Mouse (Mus musculus) CD8-positive naive resting alpha-beta T cell, adult 2 months (primary cell): ENCODE results near the gene 1110008P14Rik.

Source experiments
- DNase-seq, 2 experiments: peaks; one replicate each; pipeline ENCODE4 v3.0.0; 2022; ENCODE audit warnings: low read depth in 2 of 2, low spot score in 2 of 2

The 1110008P14Rik gene

DNA sequence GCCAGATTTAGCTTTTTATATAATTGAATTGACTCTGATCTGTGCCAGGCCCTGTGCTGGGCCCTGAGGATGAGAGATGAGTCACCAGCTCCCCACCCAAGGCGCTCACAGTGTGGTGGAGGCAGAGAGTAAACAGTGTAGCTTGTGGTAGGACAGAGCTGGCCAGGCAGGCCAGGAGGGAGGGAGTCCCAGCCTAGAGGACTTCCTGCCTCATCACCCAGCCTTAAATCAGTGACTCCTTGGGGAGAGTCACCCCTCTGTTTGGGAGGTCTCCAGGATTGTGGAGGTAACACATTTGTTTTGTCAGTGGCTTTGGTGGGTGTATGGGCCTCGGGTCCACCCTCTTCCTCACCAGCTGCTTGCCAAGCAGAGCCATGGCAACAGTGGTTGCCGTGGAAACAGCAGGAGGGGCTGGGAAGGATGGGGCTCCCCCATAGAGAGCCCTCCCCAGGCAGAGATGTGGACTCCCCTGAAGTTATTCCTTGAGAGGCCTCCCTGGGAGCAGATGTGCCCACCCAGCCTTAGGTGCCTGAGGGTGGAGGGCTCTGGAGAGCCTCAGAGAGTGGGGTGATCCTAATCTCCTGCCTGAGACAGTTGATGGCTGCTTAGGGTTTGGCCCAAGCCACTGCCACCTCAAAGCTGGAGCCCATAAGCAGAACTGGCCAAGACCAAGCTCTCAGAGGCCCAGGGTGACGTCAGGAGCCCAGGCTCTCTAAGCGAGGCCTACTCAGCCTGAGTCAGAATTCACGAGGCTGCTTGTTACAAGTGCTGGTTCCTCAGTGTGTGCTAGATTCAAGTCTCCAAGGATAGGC lies 39.0 kb downstream of the 1110008P14Rik start:
- no peak for DNase-seq

DNA sequence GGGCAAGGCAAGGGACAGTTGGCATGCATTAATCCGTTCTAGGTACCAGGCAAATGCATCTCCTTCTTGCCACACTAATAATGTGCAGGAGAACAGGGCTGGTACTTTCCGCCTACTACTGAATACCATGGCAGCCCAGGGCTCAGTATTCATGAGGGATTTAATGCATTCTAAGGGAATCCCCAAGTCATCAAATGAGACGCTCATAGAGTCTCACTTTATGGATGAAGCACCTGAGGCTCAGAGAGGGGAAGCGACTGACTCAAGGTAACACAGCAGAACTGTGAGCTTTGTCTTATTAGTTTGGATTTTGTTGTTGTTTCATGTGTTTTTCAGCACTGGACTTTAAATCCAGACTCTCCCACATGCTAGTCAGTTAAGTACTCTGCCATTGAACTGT lies 39.7 kb downstream of the 1110008P14Rik start:
- no peak for DNase-seq

DNA sequence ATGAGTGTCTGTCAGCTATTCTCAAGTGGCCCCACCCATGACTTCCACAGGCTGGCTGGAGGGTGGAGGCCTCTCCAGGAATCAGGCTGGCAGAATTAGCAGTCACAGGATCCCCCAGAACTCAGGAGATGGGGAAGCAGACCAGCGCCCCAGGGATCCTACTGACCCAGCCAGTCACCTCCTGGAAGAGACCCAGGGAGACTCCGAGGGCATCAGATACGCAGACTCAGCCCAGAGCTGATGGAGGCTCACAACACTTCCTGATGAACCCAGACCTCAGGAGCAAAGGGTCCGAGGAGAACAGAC lies 40.2 kb downstream of the 1110008P14Rik start:
- DNase-seq: no peak

DNA sequence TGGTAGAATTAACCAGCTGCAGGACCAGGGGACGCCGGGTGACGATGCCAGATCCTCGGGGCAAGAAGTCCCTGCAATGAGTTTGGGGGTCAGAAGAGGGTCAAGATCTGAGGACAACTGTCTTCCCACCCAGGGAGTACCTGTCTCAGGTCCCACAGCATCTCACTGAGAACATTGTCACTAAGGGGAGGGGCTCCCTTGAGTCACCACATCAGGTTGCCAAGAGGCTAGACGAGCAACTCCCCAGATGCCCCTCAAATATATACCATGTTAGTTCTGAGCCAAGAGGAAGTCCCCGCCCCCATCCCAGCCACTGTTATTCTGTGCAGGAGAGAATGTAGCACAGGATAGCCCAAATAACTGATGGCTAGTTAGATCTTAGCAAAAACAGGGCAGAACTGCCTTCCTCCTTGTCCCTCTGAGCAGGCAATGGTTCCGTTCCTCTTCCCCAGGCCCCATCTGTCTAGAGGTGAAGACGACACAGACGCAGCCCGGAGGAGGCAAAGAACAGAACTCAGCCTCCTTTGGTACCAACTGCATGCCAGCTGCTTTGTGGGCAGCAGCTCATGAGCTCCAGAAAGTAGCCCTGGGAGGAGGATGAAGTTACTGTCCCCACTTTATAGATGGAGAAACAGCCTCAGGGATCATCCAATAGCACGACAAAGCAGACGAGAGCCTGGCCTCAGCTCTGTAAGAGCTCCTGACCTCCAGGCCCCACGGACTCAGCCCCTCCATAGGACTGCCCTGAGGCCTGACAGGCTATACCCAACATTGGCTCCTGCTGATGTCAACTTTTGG lies 40.7 kb downstream of the 1110008P14Rik start:
- no peak for DNase-seq

DNA sequence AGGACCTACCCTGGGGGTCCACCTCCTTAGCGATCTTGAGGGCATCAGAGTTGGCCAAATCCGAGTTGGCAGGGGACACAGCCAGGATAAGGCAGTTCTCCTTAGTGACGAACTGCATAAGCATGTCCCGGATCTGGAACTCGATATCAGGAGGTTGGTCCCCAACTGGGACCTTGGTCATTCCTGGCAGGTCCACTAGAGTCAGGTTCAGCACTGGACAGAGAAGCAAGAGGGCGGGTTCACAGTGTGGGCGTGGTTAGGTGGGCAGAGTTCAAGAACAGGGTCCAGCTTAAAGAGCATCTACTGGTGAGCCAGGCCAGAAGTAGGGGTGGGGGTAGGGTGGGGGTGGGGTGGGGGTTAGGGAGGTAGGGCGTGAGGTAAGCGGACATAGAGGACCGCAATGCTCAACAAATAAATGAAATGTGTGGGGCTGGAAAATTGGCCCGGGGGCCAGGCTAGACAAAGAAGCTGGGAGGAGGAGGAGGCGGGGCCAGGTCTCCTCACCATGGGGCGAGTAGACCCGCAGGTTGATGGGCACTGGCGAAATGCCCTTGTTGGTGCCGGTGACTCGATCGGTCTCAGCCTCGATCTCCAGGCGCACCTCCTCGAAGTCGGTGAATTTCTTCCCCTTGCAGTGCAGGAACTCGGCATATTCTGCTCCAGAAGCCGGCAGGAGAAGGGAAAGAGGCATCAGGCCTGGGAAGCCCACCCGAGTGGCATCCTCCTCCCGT lies 41.7 kb downstream of the 1110008P14Rik start:
- DNase-seq: no peak

DNA sequence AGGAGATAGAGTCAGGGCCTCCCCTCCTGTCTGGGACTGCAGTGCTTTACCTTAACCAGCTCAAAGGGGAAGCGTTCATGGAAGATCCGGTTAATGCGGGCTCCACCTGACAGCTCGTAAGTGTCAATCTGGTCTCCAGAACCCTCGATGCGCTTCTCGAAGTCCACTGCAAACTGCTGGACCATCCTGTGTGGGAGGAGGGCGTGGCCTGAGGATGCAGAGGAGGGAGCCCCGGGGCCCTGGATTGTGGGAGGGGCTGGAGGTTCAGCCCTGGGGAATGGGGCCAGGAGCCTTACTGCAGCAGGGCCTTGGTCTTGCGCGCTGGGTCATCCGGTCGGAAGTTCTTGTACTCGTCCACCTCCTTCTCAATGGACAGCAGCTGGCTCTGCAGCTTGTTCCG lies 45.9 kb downstream of the 1110008P14Rik start:
- no peak for DNase-seq

DNA sequence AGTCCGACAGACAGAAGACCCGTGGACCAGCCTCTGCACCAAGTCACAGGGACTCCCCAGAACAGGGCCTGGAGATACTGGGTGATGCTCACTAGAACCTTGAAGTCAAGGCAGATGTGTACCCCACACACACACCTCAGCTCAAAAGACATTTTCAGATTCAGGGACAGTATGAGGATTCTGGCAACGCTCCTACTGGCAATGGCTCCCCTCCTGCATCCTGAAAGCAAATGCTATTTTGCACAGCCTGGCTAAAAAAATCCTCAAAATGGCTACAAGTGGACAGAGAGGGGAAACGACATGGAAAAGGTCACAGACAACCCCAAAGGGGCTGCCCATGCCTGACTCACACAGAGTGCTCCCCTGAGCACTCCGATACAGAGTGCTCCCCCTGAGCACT lies 49.6 kb downstream of the 1110008P14Rik start:
- DNase-seq: no peak

DNA sequence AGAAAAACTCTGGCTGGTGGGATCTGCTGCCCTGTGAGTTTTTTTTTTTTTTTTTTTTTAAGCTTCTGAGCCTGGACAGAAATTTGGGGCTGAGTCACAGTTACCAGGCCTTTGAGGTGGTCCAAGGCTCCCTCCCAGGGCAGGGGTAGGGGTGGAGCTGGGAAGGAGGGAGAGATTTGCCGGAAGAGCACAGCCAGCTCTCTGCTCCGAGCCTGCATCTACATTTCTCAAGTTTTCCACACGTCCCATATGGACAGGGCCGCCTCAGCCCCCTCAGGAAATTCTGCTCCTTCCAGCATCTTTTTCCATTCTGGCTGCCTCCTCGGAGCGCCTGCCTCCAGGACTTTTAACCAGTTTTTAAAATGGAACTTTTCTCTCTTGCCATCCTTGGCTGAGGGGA lies 52.2 kb downstream of the 1110008P14Rik start:
- DNase-seq: no peak

DNA sequence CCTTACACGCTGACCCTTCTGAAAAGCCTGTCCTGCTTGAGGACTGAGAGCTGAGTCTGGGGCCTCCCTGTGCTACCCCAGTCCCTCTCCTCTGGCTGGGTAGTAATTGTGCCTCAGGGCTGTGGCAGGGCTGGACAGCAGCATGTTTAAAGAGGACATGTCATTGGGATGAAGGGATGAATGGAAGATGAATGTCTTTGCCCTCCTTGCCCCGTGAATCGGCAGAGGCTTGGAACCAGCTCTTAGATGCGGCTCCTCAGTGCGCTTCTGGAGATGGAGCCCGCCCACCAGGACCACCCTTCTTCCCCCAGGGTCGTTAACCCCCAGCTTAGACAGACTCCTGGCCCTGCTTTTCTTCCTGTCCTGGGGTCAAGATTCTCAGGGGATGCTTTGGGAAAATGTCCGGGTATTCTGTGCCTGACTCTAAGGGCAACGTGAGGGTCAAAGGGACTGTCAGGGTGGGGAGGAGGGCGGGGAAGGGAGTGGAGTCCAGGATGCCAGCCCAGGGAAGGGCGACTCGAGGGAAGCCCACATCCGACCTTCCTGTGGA lies 52.8 kb downstream of the 1110008P14Rik start:
- no peak for DNase-seq

DNA sequence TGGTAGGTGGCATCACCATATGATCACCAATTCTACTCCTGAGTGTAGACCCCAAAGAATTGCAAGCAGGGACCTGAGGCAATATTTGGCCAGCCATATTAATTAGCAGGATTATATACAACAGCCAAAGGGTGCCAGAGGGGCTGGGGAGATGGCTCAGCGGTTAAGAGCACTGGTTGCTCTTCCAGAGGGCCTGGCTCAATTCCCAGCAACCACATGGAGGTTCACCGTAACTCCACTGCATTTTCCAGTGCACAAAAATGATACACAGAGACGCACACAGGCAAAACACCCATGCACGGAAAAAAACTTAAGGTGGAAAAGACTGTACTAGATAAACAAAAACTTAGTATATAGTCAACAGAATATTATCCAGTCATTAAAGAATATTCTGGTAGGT lies 54.5 kb downstream of the 1110008P14Rik start:
- no peak for DNase-seq
